Mouse (Mus musculus): ENCODE data around the gene Auts2. TPM values are rescaled to one million over a fixed set of nuclear protein-coding genes. Genes with fewer than 3 reads are reported as not detected.
A peak's percentile ranks its signal among the peaks of the same experiment; 100 is the strongest.

Auts2 gene
- total RNA-seq, 1 experiment from 2014 or later = 1.9 TPM

DNA sequence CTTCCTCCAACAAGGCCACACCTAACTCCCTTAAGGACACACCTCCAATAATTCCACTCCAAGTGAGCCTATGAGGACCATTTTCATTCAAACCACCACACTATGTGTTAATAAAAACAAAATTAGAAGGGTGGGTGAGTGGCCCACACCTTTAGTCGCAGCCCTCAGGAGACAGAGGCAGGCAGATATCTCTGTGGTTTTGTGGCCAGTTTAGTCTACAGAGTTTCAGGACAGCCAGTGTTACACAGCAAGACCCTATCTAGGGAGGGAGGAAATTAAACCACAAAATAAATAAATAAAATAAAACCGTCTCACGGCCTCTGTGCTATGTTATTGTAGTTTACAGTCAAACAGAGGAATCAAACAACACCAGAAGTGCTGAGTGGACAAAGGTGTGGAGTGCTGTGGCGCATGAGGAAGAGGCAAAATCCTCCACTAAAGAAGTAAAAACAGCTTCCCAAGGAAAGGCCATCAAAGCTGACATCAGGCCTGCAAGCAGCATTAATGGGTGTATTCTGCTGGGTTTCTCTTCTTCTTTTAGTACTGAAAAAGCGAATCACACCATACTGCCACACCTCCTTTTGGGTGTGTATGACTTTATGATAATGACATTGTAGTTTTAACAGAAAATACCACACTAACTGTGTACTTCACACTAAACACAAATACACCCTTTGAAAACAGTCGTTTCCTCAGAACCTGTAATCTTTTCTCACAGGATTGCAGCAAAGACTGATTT is 109.6 kb downstream of the Auts2 start:
- ATAC-seq (replicated peaks in 1 of 2; ENCODE audit: insufficient read depth in 1 of 2, low FRiP score in 2 of 2, low TSS enrichment in 1 of 2, low read depth in 1 of 2, poor library complexity in 2 of 2, severe bottlenecking in 2 of 2) = no peak

DNA sequence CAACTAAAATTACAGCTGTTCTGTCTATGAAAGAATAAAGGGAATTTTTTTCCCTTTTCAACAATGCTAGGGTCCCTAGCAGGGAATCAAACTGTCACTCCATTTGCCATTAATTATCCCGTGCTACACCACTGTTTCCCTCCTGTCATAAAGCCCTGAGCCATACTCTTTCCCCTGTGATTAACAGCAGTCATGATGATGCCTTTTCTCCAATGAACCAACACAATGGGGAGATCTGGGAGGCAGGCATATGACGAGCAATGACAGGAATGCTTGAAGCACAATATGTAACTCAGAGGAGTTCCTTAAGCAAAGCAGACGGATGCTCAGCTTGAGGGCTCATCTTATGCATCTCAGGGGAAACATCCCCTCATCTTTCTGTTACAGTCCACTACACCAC is 113.8 kb downstream of the Auts2 start:
- ATAC-seq (replicated peaks in 1 of 2; ENCODE audit: insufficient read depth in 1 of 2, low FRiP score in 2 of 2, low TSS enrichment in 1 of 2, low read depth in 1 of 2, poor library complexity in 2 of 2, severe bottlenecking in 2 of 2) = no peak

DNA sequence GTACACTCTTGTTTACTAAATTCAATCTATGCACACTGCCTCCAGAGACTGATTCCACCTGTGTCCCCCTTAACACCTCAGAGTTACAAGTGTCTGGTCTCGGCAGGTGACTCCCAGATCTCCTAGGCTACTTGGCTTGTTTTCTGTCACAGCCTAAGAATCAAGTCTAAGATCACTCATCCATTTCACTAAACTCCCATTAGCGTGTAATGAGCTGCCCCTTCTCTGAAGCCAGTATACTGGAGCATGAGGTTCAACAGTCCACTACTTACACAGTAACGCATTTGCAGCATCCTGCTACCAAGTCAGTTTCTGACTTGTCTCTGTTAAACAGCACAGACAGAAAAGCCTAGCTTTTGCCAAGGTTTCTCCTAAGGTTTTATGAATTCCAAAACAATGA is 116.8 kb downstream of the Auts2 start:
- ATAC-seq (replicated peaks in 1 of 2; ENCODE audit: insufficient read depth in 1 of 2, low FRiP score in 2 of 2, low TSS enrichment in 1 of 2, low read depth in 1 of 2, poor library complexity in 2 of 2, severe bottlenecking in 2 of 2) = no peak

DNA sequence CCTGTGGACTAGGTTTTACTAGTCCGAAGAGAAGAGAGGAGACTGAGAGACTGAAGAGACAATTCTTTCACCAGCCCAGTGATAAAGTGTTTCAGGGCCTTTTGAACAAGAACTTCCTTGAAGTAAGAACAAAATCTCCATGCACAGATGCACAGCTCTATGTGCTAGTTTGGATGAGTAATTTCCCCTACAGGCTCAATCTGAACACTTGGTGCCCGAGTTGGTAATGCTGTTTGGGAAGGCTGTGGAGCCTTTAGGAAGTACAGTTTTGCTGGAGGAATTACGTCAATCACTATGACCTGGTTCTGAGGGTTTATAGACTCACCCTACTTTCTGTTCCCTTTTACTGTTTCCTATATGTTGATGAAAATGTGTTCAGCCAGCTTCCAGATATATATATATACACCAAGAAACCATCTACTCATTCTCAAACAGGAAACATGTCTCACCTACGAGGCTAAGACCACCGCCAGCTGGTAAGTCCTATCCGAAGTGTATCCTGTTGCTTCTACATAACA is 117.3 kb downstream of the Auts2 start:
- no peak for ATAC-seq (replicated peaks in 1 of 2; ENCODE audit: insufficient read depth in 1 of 2, low FRiP score in 2 of 2, low TSS enrichment in 1 of 2, low read depth in 1 of 2, poor library complexity in 2 of 2, severe bottlenecking in 2 of 2)

DNA sequence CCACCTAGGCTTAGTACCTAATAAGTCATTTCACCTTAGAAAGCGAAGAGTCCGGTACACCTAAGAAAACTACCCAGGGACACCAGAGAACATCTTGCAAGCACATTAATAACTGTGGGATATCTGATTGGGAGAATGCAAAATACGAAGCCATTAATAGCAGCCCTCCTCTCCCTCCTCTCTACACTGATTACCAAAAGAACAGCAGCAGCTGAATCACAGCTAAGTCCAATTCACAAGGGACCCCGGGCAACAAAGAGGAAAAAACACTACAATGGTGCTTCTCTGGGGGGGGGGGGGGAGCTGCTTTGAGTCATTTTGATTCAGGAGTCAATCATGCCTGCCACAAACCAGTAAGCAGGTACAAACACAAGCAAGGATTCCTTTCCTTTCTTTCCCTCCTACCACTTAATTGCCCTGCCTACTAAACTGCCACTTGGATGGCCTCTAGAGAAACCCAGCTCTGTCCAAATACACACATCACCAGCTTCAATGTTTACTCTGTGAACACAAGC is 132.7 kb downstream of the Auts2 start:
- ATAC-seq (replicated peaks in 1 of 2; ENCODE audit: insufficient read depth in 1 of 2, low FRiP score in 2 of 2, low TSS enrichment in 1 of 2, low read depth in 1 of 2, poor library complexity in 2 of 2, severe bottlenecking in 2 of 2) = no peak

DNA sequence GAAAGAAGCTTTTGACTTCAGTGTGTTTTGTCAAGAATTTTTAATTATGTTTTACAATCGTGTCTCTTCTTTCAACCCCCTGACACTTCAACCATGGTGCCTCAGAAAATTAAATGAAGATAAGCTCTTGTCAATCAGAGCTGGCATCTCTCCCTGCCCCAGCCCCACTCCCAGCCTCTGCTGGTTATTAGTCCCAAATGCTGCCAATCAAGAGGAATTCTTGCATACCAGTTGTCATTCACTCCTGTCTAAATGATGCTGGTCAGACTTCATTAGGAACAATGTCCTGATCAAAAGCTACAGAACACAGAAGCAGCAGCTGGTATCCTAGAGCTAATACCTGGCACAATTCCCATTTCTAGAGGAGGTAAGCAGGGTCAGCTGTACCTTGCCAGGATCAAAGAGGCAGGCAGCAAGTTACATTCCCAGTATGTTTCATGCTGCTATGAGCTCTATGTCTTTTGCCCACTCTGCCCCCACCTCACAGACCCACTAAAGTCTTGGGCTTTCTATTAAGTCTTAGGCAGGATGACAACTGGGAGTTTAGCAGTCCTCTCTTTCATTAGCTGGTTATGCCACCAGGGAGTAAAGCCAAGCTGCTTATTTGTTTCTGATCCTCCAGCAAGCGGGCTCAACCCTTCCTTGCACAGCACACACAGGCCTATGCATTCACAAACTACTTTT is 134.1 kb downstream of the Auts2 start:
- ATAC-seq (replicated peaks in 1 of 2; ENCODE audit: insufficient read depth in 1 of 2, low FRiP score in 2 of 2, low TSS enrichment in 1 of 2, low read depth in 1 of 2, poor library complexity in 2 of 2, severe bottlenecking in 2 of 2) = no peak

DNA sequence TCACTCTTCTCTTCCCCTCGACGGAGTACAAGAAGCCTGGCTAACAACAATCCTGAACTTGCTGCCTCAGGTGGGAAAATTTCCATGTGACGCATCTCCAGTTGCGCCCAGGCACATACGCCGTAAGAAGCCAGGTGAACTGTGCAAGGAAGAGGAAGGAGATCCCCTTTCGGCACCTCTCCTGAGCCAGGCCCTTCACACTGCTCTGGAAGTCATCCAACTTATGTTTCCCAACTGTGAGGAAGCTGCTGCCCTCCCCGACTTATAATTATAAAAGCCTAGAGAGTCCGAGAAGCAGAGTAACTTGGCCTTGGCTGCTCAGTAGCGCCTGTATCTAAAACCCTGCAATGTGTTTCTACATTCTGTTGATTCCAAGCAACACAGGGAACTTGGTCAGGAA is 142.6 kb downstream of the Auts2 start:
- 0 out of 4 replicates have a peak, but pooled peaks of 1 of the 2 experiments have one; percentile 22 for ATAC-seq (replicated peaks in 1 of 2; ENCODE audit: insufficient read depth in 1 of 2, low FRiP score in 2 of 2, low TSS enrichment in 1 of 2, low read depth in 1 of 2, poor library complexity in 2 of 2, severe bottlenecking in 2 of 2)

DNA sequence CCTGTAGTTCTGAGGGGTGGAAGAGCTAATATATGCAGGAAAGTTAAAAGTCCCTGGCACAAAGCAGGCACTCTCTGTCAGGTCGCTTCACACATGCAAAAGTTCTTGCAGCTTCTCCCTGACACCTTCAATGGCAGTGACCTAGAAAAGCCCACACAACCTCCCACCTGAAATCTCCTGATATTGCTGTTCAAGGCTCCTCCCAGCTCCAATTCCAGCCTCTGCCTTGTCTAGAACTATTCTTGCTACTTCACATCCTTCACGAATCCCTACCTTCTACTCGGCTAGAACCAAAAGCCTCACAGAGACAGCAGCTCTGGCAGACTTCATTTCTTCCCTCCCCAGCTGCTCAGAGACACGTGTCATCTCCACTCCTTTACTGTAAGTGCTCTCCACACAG is 143.7 kb downstream of the Auts2 start:
- no peak for ATAC-seq (replicated peaks in 1 of 2; ENCODE audit: insufficient read depth in 1 of 2, low FRiP score in 2 of 2, low TSS enrichment in 1 of 2, low read depth in 1 of 2, poor library complexity in 2 of 2, severe bottlenecking in 2 of 2)

DNA sequence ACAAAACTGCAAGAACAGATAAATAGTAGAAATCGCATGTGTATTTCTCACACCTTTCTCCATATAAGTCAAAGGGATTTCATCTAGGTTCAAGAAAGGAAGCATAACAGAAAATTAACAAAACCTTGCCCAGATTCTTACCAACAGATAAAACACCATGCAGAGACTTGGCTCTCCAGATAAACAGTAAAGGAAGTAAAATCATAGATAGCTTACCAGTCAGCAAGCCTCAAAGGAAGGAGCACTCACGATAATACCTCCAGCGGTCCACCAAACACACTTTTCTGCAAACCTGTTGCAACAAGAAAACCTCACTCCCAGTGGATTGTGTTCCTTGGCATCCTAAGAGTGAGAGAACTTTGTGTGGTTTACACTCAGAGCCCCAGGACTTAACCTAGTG is 147.2 kb downstream of the Auts2 start:
- ATAC-seq (replicated peaks in 1 of 2; ENCODE audit: insufficient read depth in 1 of 2, low FRiP score in 2 of 2, low TSS enrichment in 1 of 2, low read depth in 1 of 2, poor library complexity in 2 of 2, severe bottlenecking in 2 of 2) = no peak

DNA sequence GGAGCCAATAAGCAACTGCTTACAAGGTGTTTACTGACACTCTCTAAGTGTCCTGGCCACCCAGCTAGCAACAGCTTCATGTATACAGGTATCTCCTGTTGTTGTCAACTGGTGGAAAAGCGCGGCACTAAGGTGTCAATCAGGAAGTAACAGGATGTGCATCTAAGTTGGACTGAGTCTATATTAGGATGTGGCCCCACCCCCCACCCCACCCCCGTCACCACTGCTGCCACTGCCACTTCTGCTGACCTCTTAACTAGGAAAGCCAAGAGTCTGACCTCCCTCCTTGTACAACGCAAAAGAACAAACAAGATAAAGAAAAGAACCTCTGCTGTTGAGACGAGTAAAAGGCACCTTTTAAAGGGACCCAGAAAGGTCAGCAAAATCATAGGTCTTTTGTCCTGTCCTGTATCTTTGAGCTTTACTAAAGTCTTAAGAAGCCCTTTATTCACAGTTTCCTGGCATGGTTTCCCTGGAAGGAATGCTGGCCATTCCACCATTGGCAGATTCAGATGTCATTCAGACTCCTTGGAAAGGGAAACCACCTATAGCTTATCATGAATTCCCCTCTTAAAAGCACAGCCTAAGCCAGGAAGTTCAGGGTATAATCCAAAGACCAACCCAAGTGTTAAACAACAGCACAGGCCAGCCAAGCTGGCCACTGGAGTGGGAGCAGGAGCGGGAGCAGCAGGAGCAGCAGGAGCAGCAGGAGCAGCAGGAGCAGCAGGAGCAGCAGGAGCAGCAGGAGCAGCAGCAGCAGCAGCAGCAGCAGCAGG is 148.2 kb downstream of the Auts2 start:
- ATAC-seq (replicated peaks in 1 of 2; ENCODE audit: insufficient read depth in 1 of 2, low FRiP score in 2 of 2, low TSS enrichment in 1 of 2, low read depth in 1 of 2, poor library complexity in 2 of 2, severe bottlenecking in 2 of 2) = no peak

DNA sequence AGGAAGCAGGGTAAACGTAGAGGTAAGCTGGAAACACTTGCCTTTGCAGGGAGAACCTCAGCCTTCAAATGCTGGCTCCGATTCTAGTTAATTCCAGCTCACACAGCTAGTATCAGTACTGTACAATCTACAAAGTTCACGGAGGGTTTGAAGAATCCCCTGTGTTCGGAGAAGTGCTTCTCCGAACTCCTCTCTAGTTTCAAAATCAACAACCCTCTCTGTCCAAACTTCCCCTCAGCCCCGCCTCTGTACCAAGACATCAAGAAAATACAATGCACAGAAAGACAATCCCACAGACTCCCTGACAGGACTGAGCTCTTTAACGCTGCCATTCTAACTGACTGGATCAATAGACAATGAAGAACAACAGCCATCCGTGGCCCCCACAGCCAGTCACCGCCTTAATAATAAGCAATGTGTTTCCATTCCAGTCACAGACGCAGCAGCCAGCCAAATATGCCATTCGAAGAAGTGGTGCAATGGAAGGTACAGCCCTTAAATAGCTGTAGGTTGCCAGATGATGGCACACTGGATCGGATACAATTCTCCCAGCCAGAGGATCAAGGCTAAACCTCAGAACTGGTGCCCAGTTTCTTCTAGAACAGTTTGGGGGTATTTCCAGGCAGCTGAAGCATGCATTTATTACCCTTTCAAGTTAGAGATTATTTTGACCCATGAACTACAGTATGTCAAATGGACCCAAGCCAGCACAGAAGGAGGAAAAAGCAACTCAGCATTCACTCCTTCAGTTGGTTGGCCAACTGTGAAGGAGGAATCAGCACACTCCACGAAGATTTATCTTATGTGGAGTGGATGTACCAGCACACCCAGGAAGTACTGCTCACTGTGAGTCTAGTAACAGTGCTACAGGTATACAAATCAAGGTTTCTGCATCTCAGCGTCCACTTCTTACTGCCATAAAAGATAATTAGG is 151.0 kb downstream of the Auts2 start:
- no peak for ATAC-seq (replicated peaks in 1 of 2; ENCODE audit: insufficient read depth in 1 of 2, low FRiP score in 2 of 2, low TSS enrichment in 1 of 2, low read depth in 1 of 2, poor library complexity in 2 of 2, severe bottlenecking in 2 of 2)

DNA sequence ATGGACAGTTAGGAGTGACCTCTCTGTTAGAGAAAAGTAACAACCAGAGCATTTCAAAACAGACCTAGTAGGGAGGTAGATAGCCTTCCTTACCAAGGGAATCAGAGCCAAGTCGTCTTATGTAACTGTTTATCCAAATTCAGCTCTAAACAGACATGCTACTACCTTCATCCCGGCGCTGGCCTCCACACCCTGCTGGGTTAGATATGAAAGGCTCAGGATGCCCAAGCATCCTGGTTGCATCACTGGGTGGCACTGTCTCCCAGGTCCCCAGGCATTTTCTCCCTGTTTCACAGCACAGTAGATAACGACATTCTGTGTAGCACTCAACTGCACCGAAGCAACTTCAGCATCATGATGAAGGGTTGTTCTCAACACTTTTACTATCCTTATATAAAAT is 154.4 kb downstream of the Auts2 start:
- no peak for ATAC-seq (replicated peaks in 1 of 2; ENCODE audit: insufficient read depth in 1 of 2, low FRiP score in 2 of 2, low TSS enrichment in 1 of 2, low read depth in 1 of 2, poor library complexity in 2 of 2, severe bottlenecking in 2 of 2)

- peak in 1 of 2 experiments; percentile 68; a peak in 3 of 4 replicates for ATAC-seq (replicated peaks in 1 of 2; ENCODE audit: insufficient read depth in 1 of 2, low FRiP score in 2 of 2, low TSS enrichment in 1 of 2, low read depth in 1 of 2, poor library complexity in 2 of 2, severe bottlenecking in 2 of 2)
These were observed 157.8 kb downstream of the Auts2 start for GRCm38 (mm10) chr5:132385244-132385855.

DNA sequence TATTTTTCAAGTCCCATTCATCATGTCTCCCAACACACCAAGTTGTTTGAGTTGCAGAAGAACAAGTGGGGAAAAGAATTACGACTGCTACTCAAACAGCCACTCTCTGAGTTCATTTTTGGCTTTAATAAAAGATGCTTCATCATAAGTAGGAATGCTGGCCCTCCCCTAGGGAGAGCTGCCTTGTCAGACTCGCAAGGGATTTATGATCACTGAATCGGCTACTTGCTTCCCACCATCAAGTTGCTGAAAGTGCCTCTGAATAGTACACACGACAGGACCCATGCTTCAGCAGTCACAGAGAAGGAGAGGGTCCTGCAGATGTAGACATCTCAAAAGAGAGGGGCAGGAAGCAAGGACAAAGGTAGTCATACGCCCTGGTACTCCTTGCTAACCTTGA is 162.9 kb downstream of the Auts2 start:
- ATAC-seq (replicated peaks in 1 of 2; ENCODE audit: insufficient read depth in 1 of 2, low FRiP score in 2 of 2, low TSS enrichment in 1 of 2, low read depth in 1 of 2, poor library complexity in 2 of 2, severe bottlenecking in 2 of 2) = no peak

DNA sequence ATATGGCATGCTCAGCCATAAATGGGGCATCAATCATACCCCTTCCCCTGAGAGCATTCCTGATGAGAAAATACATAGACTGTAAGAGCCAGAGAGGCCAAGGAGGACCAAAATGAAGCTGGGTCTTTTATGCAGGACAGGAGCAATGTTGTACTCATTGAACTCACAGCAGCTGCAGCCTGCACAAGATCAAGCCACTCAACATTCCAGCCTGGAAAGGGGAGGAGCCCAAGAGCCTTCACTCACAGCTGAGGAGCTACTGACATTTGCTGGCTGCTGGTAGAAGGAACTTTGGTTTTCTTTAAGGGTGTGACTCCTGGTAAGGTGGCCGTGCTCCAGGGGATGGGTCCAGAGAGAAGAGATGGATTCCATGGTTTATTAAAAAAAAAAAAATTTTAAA is 164.2 kb downstream of the Auts2 start:
- ATAC-seq (replicated peaks in 1 of 2; ENCODE audit: insufficient read depth in 1 of 2, low FRiP score in 2 of 2, low TSS enrichment in 1 of 2, low read depth in 1 of 2, poor library complexity in 2 of 2, severe bottlenecking in 2 of 2) = no peak

DNA sequence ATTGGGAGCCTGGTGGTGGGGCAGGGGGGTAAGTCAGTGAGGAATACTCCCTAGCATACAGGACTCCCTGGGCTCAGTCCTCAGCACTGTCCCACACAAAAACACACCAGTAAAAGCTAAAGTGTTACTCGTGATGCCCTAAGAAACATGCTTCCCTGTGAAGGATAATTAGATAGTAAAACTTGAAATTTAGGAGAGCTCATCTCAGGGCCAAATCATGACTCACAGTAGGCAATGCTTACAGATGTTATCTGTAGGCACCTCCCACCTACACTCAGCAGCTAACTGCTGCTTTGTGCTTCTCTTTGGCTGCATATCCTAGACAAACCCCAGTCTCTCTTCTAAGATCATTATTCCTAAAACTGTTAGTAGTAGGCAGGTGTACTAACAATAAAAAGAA is 168.0 kb downstream of the Auts2 start:
- ATAC-seq (replicated peaks in 1 of 2; ENCODE audit: insufficient read depth in 1 of 2, low FRiP score in 2 of 2, low TSS enrichment in 1 of 2, low read depth in 1 of 2, poor library complexity in 2 of 2, severe bottlenecking in 2 of 2) = no peak

Data from hematopoietic stem cell, adult 5-6 weeks (primary cell).